Mouse (Mus musculus) liver, adult 2 months (tissue): Measurements from ENCODE around the gene Icmt.

Source experiments
- CTCF ChIP-seq: fragments of 200-500 bp; IDR thresholded peaks from 2 replicates; pipeline ENCODE4 v1.5.1; 2011; ENCODE audit warnings: low read depth, low read length, control low read depth
- POLR2A ChIP-seq: fragments of 200-500 bp; IDR thresholded peaks from 2 replicates; pipeline ENCODE4 v1.6.1; 2011; ENCODE audit warnings: low read length, control low read depth; ENCODE audit not compliant: insufficient read depth; ENCODE audit errors: extremely low read depth

- TF ChIP-seq POLR2A (no peak), CTCF (no peak)
Observed at GRCm38 (mm10) chr4:152264177-152264530, 32.9 kb upstream of the Icmt start.
